Mouse (Mus musculus) induced T-regulatory cell, adult 2 months (primary cell): ENCODE measurements around the gene Bik.
A peak's percentile ranks its signal among the peaks of the same experiment; 100 is the strongest.

ENCODE experiments used
- DNase-seq: peaks from one replicate; pipeline ENCODE4 v3.0.0-alpha.2; 2012; ENCODE audit warnings: low read depth

Gene Bik

DNA sequence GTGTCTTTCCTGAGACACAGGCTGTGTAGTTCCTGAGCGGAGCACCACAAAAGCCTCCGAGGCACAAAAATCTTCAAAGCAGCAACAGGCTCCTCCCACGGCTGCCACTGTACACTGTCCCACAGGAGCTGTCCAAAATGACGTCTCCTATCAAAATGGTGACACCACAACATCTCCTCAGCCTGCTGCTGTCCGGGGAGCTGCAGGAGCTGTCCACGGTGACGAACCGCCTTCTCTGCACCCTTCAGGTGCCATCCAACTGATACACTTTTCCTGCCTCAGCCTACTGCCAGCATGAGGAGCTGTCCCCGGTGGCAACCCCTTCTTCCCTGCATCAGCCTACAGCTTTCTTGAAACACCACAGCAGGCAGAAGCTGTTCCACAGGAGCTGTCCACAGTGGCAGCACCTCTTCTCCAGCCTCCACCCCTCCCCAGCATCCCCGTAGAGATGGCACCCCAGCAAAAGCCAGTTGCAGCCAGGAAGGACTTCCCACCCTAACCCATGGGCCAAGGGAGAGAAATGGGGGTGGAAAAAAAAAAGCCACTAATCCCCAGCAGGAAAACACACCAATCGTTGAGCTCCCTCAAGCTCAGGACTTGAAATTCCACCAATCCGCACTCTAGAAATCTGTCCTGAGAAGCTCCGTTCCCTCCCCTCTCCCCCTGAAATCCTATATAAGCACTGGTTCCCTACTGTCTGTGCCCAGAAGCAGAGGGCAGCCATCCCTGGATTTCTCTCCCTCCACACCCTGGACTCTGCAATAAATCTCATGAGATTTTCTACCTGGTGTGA is 14.0 kb upstream of the Bik start:
- no peak for DNase-seq

DNA sequence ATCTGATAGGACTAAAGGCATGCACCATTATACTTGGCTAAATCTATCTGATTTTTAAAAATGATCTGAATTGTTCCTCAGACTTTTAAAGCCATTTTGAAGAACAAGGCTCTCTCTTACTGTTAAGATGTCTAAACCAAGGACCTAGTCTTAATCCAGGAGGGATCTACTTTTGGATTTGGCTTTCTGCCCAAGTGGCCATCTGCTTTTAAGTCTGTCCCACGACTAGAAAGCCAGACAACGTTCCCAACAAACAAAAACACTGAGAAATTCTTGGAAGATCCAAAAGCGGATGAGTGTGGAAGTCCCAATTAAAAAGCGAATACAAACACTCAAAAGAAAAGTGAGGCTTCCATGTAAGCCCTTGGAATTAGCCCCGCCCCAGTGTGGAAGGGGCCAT is 11.6 kb upstream of the Bik start:
- no peak for DNase-seq

DNA sequence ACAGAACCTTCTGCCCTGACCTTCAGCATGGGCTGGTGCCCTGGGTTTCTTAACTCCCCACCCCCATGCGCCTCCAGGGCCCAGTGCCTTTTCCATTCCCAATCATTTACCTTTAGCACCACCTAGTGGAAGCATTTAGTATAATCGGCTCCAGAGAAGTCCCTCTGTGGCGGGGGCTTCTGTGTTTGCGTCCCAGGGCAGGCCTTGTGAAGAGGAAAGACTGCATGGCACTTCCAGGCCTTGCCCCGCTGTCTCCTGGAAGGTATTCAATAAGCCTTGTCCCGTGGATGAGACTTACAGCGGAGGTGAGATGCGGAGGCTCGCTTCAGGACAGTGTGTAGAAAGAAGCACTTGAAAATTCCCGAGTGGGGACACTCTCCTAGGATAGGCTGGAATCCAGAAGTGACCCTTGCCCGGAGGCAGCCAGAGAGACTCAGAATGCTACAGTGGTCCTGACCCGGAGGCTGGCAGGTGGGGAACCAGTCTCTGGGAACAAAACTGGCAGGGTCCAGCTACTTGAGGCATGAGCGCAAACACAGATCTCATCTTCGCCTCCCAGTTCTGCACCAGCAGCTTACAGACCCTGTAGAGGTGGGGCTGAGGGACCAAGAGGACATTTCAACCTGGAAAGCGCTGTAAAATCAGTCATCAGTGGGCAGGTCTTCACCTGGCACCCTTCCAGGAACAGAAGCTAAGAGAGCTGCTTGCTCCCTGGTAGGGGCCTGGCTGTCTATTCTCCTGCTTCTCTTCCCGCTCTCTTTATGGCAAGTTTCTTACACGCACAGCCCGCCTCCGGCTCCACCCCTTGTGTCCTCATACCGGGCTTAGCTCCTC is 8.2 kb upstream of the Bik start:
- peak; percentile 83 for DNase-seq

DNA sequence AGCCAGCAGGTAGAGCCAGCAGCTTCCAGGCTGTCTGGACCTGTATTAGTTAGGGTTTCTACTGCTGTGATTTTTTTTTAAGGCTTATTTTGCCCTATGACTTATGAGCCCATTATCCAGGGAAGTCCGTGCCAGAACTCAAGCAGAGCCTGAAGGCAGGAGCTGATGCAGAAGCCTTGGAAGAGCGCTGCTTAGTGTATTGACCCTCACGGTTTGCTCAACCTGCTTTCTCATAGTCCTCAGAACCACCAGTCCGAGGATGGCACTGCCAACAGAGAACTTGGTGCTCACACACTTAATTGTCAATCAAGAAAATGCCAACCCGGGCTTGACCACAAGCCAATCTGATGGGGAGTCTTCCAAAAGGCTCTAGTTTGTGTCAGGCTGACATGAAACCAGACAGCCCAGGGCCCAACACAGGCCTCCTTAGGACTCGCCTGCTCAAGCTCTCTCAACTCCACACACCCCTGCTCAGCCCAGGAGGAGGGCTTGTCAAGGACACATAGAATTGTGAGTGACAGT is 5.7 kb upstream of the Bik start:
- no peak for DNase-seq

DNA sequence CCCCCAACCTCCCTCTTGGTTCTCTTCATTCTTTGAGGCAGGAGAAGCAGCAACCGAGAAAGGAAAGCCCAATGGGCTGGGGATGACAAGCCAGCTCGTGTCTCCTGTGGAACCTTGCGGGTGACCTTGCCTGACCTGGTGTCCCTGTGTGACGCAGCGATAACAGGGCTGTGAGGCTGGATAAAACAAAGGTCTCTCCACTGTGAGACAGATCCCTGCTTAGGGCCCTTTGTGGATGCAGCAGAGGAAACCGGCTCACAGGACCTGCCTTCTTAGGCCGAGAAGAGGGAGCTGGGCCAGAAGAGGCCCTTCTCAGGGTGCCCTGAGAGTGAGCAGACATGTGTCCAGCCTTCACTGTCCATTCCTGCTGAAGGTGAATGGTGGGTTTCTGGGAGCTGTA is 3.5 kb upstream of the Bik start:
- no peak for DNase-seq

DNA sequence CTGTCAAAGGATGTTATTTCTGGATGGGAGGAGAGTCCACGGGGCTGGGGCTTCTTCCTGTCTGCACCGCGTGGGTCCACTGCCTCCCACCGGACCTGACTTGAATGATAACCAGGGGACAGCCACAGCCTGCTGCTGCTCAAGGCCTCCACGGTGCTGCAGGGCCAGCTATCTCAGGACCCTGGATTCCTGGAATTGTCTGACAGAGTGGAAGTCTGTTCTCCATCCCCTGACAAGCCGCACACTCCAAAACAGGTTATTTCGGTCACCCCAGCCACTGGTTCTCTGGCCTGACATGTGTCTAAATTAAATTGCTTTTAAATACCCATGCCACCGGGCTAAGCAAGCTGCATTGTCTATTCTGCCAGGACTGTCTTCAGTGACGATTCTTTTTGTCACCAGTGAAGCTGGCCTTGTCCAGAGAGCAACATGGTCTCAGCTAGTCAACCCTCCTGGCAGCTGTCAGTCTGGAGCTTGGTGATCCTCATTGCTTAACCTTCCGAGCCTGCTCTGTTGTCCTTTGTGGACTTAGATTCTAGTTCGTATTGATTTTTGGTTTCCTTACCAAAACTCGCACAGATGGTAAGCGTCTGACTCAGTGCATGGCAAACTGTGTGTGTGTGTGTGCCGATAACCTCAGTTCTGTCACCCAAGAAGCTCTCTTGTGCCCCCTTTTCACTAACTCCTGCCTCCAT is 2.9 kb upstream of the Bik start:
- no peak for DNase-seq

DNA sequence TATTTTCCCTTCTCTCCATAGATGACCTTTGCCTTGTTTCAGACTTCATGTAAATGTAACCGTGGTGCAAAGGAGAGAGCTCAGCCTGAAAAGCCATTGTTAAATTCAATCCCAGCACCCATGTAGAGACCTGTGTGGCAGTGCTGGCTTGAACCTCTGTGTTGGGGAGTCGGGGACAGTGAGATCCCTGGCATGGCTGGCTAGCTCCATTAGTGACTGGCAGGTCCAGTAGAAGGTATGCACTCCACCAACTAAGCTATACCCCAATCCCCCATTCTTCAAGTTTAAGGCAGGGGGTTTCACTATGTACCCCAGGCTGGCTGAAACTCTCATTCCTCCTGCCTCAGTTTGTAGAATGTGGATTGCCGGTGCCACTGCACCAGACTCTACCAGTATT is 2.3 kb upstream of the Bik start:
- DNase-seq = no peak

DNA sequence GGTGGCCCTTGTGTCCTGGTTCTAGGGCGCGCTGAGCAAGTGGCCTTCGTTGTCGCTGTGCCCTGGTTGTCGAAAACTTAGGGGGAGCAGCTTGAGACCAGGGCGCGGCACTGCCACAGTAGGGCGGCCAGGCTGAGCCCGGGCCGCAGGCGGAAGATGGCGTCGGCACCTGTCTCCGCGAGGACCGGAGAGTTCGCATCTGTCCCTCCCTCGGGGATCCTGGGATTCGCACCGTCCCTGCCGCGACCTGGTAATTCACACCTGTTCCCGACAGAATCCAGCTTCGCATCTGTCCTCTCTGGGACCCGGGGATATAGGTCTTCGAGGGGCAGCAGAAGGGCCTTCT is 403 bp downstream of the Bik start:
- DNase-seq = no peak

DNA sequence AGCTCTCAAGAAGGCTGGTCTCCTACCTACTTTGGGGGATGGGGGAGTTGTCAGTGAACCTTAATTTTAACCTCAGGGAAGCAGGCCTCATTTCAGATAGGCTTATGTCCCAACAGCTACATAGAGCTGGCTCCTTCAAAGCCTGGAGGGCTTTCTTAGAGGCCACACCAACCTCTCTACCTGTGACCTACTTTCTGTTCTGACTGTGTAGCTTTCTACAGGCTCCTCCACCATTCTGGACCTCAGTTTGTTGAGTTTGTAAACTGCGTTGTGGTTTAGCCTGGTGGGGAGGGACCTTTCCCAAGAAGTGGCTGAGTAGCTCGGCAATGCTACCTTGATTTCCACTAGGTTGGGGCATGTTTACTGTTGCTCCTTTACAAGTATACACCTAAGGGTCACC is 1.1 kb downstream of the Bik start:
- DNase-seq = no peak

DNA sequence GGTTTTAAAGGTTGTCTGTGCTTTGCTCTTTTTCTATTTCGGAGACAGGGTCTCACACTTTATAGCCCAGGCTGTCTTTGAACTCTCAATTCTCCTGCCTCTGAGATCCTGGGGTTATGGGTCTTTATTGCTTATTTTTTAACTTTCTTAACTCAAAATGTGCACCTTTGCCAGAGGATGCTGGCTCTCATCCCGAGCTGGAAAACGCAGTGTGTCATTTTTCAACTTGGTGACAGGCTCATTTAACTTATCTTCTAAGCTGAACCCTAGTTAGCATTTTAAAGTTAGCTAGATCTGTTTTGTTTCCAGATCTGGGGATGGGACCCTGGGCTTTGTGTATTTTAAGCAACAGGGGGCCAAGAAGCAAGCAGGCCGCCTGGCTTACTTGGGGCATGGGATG is 2.2 kb downstream of the Bik start:
- DNase-seq = no peak

DNA sequence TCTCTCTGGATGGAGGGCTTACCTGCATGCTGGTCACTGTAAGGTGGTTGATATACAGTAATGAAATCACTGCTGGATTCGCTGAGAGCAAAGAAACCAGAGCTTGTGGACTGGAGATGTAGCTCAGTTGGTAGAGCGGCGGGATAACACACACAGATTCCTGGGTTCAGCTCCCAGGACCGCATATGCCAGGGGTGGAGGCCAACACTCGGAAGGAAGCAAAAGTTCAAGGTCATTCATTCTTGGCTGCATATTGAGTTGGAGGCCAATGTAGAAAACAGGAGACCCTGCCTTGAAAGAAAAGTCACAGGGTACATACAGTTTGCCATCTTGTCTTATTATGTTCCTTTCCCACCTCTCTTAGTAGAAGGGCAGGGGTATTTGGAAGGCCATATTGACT is 3.1 kb downstream of the Bik start:
- no peak for DNase-seq

DNA sequence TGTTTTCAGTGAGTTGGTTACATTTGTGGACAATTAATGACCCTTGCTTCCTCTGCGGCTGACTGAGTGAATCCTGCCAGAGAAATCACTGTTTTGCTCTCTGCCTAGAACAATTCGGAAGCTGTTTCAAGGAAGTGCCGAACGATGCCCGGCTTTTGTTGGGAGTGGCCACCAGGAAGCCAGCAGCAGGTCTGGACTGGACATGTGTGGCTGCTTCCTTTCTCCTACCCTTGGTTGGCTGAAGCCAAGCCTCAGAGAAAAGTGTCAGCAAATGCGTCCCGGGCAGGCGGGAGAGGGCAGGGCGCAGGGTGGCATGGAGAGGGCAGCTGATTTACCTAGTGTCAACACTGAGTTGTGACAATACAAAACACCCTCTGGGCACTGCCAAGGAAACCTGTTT is 3.6 kb downstream of the Bik start:
- no peak for DNase-seq

DNA sequence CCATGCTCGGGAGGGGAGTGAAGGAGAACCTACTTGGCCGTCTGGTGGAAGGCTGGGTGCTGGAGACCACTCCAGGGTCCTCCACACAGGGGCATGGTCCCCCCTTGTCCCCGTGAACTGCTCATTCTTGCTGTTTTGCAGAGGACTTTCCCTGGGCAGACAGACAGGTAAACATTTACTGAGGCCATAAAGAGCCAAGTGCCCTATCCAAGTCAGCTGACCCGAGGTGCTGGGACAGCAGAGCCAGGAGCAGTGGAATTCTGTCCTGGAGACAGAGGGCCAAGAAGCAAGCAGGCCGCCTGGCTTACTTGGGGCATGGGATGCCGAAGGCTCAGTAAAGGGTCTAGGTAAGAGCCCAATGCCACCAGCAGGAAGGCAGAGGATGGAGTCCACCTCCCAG is 4.0 kb downstream of the Bik start:
- no peak for DNase-seq

DNA sequence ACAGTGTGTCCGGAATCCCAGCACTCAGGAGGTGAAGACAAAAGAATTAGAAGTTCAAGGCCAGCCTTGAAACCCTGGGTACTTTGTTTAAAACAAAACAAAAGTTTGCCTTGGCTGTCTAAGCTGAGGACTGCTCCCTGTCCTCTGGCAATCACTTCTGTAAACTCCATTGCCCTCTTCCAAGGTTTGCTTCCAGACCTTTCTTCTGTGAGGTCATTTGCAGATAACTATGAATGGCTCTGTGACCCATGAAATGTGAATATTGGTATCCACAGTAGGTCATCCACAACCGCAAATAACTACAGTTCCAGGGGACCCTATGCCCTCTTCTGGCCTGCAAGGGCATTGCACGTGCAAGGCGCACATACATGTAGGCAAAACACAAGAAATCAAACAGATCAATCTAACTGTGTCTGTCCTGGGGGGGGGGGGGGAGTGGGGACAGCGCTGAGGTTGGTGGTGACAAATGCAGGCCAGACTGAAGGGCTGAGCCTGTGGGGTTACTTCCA is 5.4 kb downstream of the Bik start:
- DNase-seq = no peak

DNA sequence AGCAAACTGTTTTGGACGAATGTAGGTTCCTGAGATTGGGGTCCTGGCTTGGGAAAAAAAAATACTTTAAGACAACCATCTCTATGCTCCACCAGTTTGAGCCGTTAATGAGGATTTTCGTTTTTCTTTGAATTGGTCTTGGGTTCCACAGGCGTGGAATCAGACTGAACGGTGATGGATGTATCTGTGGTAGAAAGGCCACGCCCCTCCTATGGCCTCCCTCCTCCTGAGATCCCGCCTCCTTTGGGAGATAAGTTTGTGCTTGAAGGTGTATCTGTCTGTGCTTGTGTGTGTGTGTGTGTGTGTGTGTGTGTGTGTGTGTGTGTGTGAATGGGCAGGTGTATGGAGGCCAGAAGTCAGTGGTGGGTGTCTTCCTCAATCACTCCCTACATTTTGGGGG is 5.9 kb downstream of the Bik start:
- no peak for DNase-seq

DNA sequence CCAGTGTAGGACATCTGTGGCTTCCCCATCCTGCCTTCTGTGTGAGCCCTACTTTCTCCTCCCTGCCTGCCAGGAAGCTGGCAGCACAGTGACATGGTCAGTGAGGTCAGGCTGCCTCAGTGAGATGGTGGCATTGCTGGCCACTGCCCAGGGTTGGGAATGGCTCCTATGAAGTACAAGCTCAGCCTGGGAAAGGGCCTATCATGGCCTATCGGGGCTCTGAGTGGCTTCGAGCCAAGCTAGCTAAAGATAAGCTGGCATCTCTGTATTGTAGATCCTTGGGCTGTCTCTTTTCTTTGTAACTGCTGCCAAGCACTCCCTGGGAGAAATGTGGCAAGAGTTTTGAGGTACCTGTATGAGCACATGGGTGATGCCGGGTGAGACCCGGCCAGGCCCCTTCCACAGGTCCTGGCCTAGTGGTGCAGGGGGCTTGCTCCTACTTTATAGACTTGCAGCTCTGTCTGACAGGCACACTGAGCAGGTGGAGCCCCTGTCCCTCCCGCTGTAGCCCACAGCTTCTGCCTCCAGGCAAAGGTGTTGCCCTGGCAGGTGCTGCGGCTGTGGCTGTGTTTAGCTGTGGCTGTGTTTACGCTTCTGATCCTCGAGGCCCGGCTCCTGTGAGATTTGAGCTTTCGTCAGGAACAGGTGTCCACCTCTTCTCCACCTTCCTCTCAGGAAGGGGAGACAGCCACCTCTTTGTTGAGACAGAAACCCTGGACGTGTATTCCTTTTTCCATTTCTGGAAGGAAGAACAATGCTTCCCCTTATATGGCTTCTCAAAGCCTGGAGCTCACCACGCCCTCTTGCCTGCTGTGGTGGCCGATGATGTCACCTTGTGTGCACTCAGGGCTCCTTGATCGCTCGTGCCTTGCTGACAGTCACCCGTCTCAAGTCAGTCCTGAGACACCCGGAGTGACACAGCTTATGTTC is 8.6 kb downstream of the Bik start:
- no peak for DNase-seq

DNA sequence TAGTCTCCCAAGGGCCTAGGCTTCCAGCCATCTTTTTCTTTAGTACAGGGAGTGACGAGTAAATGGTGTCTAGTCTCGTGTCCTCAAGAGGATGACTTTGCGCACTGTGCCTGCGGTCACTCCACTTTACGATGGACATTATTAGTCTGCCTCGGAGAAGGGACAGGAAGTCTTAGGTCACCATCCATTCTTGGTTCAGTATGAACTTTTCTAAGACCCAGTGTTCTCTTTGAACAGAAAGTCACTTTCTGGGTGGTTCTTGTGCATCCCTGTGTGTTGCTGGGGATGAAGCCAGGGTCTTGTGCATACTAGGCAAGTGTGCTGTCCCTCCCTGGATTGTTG is 9.2 kb downstream of the Bik start:
- DNase-seq = no peak

DNA sequence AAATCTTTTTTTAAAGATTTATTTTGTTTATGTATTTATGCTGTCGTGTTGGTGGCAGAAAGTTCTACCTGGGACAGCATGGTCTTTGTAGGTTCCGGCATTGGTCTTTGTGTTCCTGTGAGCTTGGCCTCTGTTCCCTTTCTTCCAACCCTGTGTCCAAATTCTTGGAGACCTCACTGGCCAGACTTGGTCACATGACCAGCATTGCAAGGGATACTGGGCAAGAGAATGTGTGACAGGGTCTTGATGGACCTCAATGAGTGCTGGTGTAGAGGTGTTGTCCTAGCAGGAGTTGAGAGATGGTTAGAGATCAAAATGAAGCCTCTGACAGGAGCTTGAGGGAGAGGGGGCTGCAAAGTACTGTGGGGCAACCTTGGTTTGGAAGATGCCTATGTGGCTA is 12.2 kb downstream of the Bik start:
- DNase-seq = no peak

DNA sequence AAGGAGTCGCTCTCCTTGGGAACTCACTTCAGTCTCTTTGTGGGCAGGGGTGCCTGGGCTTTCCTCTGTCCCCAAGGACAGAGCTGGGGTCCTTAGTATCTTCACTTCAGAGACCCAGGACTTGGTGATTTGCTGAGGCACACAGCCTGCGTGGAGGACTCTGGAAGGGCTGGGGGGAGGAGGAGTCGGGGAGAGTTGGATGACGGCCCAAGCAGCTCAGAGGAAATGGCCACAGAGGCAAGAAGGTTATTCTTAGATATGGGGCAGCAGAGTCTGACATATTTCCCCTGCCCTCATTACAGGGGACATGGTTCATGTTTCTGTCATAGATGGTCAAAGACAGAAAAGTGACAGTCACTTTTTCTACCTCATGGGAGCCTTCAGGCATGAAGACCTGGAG is 13.2 kb downstream of the Bik start:
- DNase-seq = no peak

DNA sequence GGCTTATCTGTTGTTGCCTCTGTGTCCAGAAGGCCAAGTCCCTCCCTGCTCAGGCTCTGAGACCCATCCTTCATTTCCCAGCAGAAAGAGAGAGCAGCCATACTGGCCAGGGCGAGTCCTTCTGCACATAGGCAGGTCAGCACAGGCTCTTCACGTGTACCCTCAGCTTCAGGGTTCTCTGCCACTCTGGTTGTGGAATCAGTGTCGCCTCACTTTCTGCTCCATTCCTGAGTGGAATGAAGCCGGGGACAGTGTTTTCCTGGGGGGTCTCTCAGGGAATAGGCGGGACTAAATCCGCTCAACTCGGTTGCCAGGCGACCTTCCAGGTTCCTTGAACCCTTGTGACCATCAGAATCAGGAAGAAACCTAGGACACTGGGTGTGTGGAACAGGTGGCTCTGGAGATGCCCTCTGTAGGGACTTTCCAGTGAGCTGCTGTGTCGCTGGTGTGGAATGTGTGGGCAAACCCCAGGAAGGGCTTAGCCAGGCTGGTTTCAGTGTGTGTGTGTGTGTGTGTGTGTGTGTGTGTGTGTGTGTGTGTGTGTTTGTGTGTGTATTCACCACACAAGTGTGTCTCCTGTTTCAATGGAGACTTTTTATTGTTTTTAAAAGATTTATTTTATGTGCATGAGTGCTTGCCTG is 15.1 kb downstream of the Bik start:
- DNase-seq = no peak

DNA sequence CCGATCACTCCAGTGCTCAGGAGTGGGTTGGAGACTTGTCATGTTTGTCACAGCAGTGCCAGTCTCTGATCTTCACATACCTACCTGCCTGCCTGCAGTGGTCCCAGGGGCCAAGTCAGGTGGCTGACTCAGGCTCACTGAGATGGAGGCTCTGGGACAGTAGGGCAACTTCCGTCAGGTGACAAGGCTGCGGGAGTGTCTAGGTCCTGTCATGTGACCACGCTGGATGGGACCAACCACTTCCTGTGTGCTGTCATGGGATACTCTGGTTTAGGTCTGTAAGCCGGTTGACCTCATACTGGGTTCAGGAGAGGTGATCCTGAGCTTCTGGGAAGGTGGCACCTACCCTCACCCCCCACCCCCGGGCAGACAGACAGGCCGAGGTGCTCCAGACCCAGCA is 19.4 kb downstream of the Bik start:
- DNase-seq = no peak
